Mouse (Mus musculus): ENCODE measurements around the gene Heg1. TPM values are rescaled to one million over a fixed set of nuclear protein-coding genes. Genes with fewer than 3 reads are reported as not detected.
A peak's percentile ranks its signal among the peaks of the same experiment; 100 is the strongest.

Heg1 gene
- polyA plus RNA-seq, 1 experiment from 2014 or later, result 4.6 TPM

DNA sequence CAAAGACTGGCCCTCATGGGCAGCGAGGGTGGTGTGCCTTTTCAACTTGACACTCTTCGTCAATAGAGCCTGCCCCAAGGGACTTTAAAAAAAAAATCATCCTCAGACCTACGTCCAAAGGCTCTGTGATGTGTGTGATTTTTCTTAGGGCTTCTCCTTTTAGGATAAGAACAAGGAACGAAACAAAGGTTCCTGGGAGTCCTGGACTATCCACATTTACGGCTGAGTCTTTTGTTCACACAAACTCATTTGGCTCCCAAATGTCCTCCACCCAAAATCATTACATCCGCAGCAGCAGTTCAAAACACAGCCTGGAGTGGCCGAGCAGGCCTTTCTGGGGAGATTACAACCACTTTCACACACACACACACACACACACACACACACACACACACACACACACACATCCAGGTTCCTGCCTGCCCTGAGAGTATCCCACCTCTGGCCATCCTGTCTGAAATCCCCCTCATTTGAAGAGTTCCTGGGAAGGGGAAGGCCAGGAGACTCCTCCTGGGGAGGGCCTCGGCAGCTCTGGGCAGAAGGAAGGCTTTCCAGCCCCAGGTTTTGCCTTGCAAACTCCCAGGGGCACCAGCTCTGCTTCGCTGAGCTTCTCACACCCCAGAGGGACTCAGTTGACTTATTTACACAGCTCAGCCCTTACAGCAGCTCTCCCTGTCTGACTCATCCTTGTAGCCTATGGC, 13.6 kb downstream of the Heg1 start:
- H3K4me3 ChIP-seq (ENCODE audit: low read depth, low read length), result no peak overlapping the region
- no peak overlapping the region for H3K9ac ChIP-seq (replicated peaks; ENCODE audit: low read depth, low read length)
- H3K4me2 ChIP-seq (ENCODE audit: low read depth, low read length), result no peak overlapping the region
- ATAC-seq (ENCODE audit: low read depth), result no peak
- no peaks in the 10 kb centered on the region for H3K27me3 ChIP-seq (ENCODE audit: control insufficient read depth, insufficient read depth, low read length)
- H3K36me3 ChIP-seq (ENCODE audit: control insufficient read depth, insufficient read depth, low read length), result no peaks in the 10 kb centered on the region
- H3K9me3 ChIP-seq (ENCODE audit: control insufficient read depth, low read length), result no peaks in the 10 kb centered on the region
- peaks cover 9% of the 10 kb centered on the region; the same call in 1 of the 2 replicates for H3K4me1 ChIP-seq (ENCODE audit: control insufficient read depth, insufficient read depth, low read length)
- 20% methylated on average over 9 of the region's 9 CpGs for WGBS
- no peak overlapping the region; the same call in 1 of the 2 replicates for H3K27ac ChIP-seq (ENCODE audit: low read depth, low read length)

DNA sequence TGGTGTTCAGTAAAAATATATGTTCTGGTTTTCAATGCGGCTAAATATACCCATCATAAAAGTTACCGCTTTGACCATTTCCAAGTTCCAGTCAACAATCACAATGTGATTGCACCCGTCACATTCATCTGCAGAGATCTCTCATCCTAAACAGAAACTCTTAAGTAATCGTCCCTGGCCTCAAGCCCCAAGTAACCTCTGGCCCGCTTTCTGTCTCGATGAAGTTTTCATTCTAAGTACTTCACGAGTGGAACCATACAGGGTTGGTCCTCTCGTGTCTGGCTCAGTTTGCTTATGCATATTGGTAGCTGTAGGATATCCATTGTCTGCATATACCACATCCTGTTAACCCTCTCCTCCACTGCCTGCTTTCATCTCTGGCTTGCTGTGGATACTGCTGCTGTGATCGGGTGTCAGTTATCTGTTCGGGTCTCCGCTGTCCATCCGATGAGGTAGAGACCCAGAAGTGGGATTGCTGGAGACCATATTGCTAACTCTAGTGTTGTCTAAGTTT, 14.2 kb downstream of the Heg1 start:
- H3K9ac ChIP-seq (replicated peaks; ENCODE audit: low read depth, low read length), result no peak overlapping the region
- H3K27me3 ChIP-seq (ENCODE audit: control insufficient read depth, insufficient read depth, low read length), result no peaks in the 10 kb centered on the region
- WGBS, result 77% methylated on average over 12 of the region's 12 CpGs
- H3K4me1 ChIP-seq (ENCODE audit: control insufficient read depth, insufficient read depth, low read length), result peaks cover 9% of the 10 kb centered on the region; the same call in 1 of the 2 replicates
- H3K4me3 ChIP-seq (ENCODE audit: low read depth, low read length), result no peak overlapping the region
- no peaks in the 10 kb centered on the region for H3K36me3 ChIP-seq (ENCODE audit: control insufficient read depth, insufficient read depth, low read length)
- H3K27ac ChIP-seq (ENCODE audit: low read depth, low read length), result no peak overlapping the region
- no peak for ATAC-seq (ENCODE audit: low read depth)
- H3K9me3 ChIP-seq (ENCODE audit: control insufficient read depth, low read length), result no peaks in the 10 kb centered on the region
- H3K4me2 ChIP-seq (ENCODE audit: low read depth, low read length), result no peak overlapping the region

DNA sequence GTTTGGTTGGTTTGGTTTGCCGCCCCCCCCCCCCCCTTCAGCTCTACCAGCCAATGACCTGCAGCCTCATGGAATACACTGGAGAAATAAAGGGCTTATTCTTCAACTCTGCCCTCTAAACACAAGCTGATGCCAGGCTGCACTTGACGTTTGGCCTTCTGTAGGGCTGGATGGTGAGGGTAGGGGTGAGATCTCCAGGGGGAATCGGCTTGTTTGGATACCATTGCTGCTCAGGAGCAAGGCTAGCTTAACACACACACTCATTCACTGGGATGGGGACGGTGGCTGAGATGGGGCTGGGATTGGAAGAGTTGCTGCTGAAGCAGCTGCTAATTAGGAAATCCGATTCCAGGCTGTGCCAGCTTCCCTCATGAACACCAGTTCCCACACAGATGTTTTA, 16.4 kb downstream of the Heg1 start:
- H3K4me1 ChIP-seq (ENCODE audit: control insufficient read depth, insufficient read depth, low read length), result peaks cover 9% of the 10 kb centered on the region; the same call in 1 of the 2 replicates

DNA sequence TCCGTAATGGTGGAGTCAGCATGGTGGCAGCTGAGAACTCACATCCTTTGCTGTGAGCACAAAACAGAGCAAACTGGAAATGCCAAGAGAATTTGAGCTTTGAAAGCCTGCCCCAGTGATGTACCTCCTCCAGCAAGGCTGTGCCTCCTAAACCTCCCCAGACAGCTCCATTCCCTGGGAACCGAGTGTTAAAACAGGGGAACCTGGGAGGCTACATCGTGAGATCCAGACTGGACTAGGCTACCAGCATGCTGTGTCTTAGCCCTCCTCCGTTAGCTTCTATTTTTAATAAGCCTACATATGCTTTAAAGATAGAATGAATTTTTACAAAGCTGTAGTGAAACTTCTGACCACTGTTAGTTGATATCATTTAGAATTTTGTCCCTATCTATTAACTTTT, 17.7 kb downstream of the Heg1 start:
- no peaks in the 10 kb centered on the region for H3K9me3 ChIP-seq (ENCODE audit: control insufficient read depth, low read length)
- H3K4me2 ChIP-seq (ENCODE audit: low read depth, low read length), result no peak overlapping the region
- H3K4me1 ChIP-seq (ENCODE audit: control insufficient read depth, insufficient read depth, low read length), result peaks cover 5% of the 10 kb centered on the region; the same call in 1 of the 2 replicates
- no peak overlapping the region for H3K27ac ChIP-seq (ENCODE audit: low read depth, low read length)
- H3K9ac ChIP-seq (replicated peaks; ENCODE audit: low read depth, low read length), result no peak overlapping the region
- H3K36me3 ChIP-seq (ENCODE audit: control insufficient read depth, insufficient read depth, low read length), result no peaks in the 10 kb centered on the region
- no peak for ATAC-seq (ENCODE audit: low read depth)
- no peaks in the 10 kb centered on the region for H3K27me3 ChIP-seq (ENCODE audit: control insufficient read depth, insufficient read depth, low read length)
- no peak overlapping the region for H3K4me3 ChIP-seq (ENCODE audit: low read depth, low read length)
- WGBS, result 91% methylated on average over 4 of the region's 4 CpGs

More for the DNA sequence above, 16.4 kb downstream of the Heg1 start:
- Histone ChIP-seq H3K9ac (replicated peaks; ENCODE audit: low read depth, low read length) (no peak overlapping the region), H3K4me2 (ENCODE audit: low read depth, low read length) (no peak overlapping the region), H3K9me3 (ENCODE audit: control insufficient read depth, low read length) (no peaks in the 10 kb centered on the region), H3K27ac (ENCODE audit: low read depth, low read length) (no peak overlapping the region), H3K4me3 (ENCODE audit: low read depth, low read length) (no peak overlapping the region), H3K27me3 (ENCODE audit: control insufficient read depth, insufficient read depth, low read length) (no peaks in the 10 kb centered on the region), H3K36me3 (ENCODE audit: control insufficient read depth, insufficient read depth, low read length) (no peaks in the 10 kb centered on the region)
- no peak for ATAC-seq (ENCODE audit: low read depth)
- WGBS, result 71% methylated on average over 5 of the region's 5 CpGs

DNA sequence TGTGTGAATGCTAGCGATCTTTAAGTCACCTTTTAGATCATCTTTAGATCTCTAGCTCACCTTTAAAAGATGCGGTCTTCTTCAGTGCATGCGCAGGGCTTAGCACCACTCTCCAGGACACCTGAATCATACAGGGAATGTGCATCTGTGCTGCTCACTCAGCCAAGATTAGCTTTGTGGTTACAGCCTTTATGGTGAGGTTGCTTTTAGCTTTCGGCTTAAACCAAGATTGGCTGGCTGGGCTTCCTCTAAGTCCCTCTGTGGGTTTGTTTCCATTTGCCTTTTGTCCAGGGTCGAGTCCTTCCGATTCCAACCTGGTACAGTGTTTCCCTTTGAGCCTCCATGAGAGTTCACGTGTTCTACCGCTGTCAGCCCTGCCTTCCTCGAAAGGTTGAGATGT, 20.1 kb downstream of the Heg1 start:
- H3K4me2 ChIP-seq (ENCODE audit: low read depth, low read length), result no peak overlapping the region
- ATAC-seq (ENCODE audit: low read depth), result no peak
- H3K36me3 ChIP-seq (ENCODE audit: control insufficient read depth, insufficient read depth, low read length), result no peaks in the 10 kb centered on the region
- no peak overlapping the region for H3K4me3 ChIP-seq (ENCODE audit: low read depth, low read length)
- no peaks in the 10 kb centered on the region for H3K27me3 ChIP-seq (ENCODE audit: control insufficient read depth, insufficient read depth, low read length)
- no peak overlapping the region for H3K9ac ChIP-seq (replicated peaks; ENCODE audit: low read depth, low read length)
- WGBS, result 77% methylated on average over 9 of the region's 9 CpGs
- no peak overlapping the region for H3K27ac ChIP-seq (ENCODE audit: low read depth, low read length)
- H3K4me1 ChIP-seq (ENCODE audit: control insufficient read depth, insufficient read depth, low read length), result 0 out of 2 replicates have a peak, but pooled peaks cover 3% of the 10 kb centered on the region
- H3K9me3 ChIP-seq (ENCODE audit: control insufficient read depth, low read length), result no peaks in the 10 kb centered on the region

DNA sequence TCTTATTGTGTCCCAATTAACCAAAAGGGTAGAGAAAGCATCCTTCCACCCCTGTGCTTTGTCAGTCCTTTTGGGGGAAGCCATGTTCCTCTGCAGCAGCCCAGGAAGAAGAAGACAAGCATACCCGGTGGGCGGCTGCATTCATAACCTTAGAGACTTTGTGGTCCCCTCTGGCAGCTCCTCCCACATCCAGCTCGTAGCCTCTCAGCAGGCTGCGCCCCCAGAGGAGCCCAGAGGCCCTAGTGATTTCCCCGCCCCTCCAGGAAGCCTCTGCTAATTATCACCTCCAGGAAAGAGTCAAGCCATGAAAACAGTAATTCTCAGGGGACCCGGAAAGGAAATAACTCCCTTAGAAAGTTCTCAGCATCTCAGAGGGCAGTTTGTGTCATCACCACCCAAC, 21.1 kb downstream of the Heg1 start:
- Histone ChIP-seq H3K27ac (ENCODE audit: low read depth, low read length) (no peak overlapping the region), H3K4me1 (ENCODE audit: control insufficient read depth, insufficient read depth, low read length) (0 out of 2 replicates have a peak, but pooled peaks cover 3% of the 10 kb centered on the region), H3K4me2 (ENCODE audit: low read depth, low read length) (no peak overlapping the region), H3K9ac (replicated peaks; ENCODE audit: low read depth, low read length) (no peak overlapping the region), H3K9me3 (ENCODE audit: control insufficient read depth, low read length) (no peaks in the 10 kb centered on the region), H3K27me3 (ENCODE audit: control insufficient read depth, insufficient read depth, low read length) (no peaks in the 10 kb centered on the region), H3K36me3 (ENCODE audit: control insufficient read depth, insufficient read depth, low read length) (no peaks in the 10 kb centered on the region), H3K4me3 (ENCODE audit: low read depth, low read length) (no peak overlapping the region)
- 23% methylated on average over 6 of the region's 6 CpGs for WGBS
- ATAC-seq (ENCODE audit: low read depth), result 0 out of 2 replicates have a peak, but pooled peaks have one; percentile 28

DNA sequence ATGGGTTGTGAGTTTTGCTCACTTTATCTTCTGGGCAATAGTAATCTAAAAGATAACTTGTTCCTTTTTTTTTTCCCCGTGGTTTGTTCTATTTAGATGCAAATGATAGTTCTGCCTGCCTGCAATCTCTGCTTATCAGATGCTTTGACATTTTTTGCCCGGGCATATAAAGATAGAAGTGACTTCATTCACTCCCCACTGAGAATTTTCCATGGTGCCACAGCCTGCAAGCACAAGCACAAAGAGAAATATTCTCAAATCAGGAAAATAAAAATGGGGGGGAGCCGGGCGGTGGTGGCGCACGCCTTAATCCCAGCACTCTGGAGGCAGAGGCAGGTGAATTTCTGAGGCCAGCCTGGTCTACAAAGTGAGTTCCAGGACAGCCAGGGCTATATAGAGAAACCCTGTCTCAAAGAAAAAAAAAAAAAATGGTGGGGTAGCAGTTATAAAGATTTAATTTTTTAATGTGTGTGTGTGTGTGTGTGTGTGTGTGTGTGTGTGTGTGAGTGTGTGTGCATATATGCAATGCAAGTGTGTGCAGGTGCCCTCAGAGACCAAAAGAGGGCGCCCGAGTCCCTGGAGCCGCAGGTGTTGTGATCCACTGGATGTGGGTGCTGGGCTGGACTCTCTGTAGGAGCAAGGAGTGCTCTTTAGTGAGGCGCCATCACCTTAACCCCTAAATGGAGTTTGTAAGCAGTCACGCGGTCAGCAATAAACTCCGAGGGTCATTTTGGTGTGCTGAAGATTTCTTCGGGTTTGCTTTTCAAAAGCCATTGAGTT, 22.1 kb downstream of the Heg1 start:
- Histone ChIP-seq H3K4me2 (ENCODE audit: low read depth, low read length) (no peak overlapping the region), H3K9ac (replicated peaks; ENCODE audit: low read depth, low read length) (no peak overlapping the region), H3K9me3 (ENCODE audit: control insufficient read depth, low read length) (no peaks in the 10 kb centered on the region), H3K4me3 (ENCODE audit: low read depth, low read length) (no peak overlapping the region), H3K27ac (ENCODE audit: low read depth, low read length) (no peak overlapping the region), H3K4me1 (ENCODE audit: control insufficient read depth, insufficient read depth, low read length) (no peaks in the 10 kb centered on the region), H3K27me3 (ENCODE audit: control insufficient read depth, insufficient read depth, low read length) (no peaks in the 10 kb centered on the region), H3K36me3 (ENCODE audit: control insufficient read depth, insufficient read depth, low read length) (no peaks in the 10 kb centered on the region)
- 95% methylated on average over 14 of the region's 14 CpGs for WGBS
- ATAC-seq (ENCODE audit: low read depth), result no peak

DNA sequence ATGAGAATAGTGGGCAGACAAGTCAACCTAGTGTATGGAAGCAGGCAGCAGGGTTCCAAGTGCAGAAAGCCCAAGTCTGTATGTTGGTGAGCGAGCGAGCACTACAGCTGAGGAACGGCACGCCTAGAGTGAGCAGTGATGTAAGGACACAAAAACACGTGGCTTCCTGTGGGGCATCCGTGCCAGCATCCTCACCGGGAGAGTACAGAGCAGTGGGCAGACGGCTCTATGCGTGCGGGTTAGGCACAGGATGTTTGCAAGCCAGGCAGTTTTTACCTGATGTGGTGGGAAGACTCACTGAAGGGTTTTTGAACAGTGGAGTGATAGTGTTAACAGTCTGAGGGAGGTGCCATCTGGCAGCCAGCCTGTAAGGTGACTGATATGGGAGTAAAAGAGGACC, 23.9 kb downstream of the Heg1 start:
- H3K36me3 ChIP-seq (ENCODE audit: control insufficient read depth, insufficient read depth, low read length), result no peaks in the 10 kb centered on the region

More for the DNA sequence above, 23.9 kb downstream of the Heg1 start:
- Histone ChIP-seq H3K4me1 (ENCODE audit: control insufficient read depth, insufficient read depth, low read length) (no peaks in the 10 kb centered on the region), H3K4me2 (ENCODE audit: low read depth, low read length) (no peak overlapping the region), H3K27ac (ENCODE audit: low read depth, low read length) (no peak overlapping the region), H3K9ac (replicated peaks; ENCODE audit: low read depth, low read length) (no peak overlapping the region), H3K27me3 (ENCODE audit: control insufficient read depth, insufficient read depth, low read length) (no peaks in the 10 kb centered on the region), H3K4me3 (ENCODE audit: low read depth, low read length) (no peak overlapping the region), H3K9me3 (ENCODE audit: control insufficient read depth, low read length) (no peaks in the 10 kb centered on the region)
- whole genome bisulfite sequencing, result 96% methylated on average over 10 of the region's 10 CpGs
- ATAC-seq (ENCODE audit: low read depth), result no peak
